Mouse (Mus musculus): ENCODE measurements around the gene Nav2. TPM values are rescaled to one million over a fixed set of nuclear protein-coding genes. Genes with fewer than 3 reads are reported as not detected.

The Nav2 gene
- total RNA-seq, 2 experiments from 2014 or later, result 1.4 TPM

- ATAC-seq (replicated peaks; ENCODE audit: low FRiP score, low TSS enrichment, poor library complexity, severe bottlenecking), result no peak
These were observed 617.6 kb downstream of the Nav2 start for GRCm38 (mm10) chr7:49526101-49526499.

- ATAC-seq (replicated peaks; ENCODE audit: low FRiP score, low TSS enrichment, poor library complexity, severe bottlenecking), result no peak
These were observed 619.0 kb downstream of the Nav2 start for GRCm38 (mm10) chr7:49527495-49527894.

- no peak for ATAC-seq (replicated peaks; ENCODE audit: low FRiP score, low TSS enrichment, poor library complexity, severe bottlenecking)
These were observed 619.4 kb downstream of the Nav2 start for GRCm38 (mm10) chr7:49527925-49528324.

GRCm38 (mm10) chr7:49529498-49529897 lies 621.0 kb downstream of the Nav2 start:
- ATAC-seq (replicated peaks; ENCODE audit: low FRiP score, low TSS enrichment, poor library complexity, severe bottlenecking), result no peak

- no peak for ATAC-seq (replicated peaks; ENCODE audit: low FRiP score, low TSS enrichment, poor library complexity, severe bottlenecking)
These were observed 625.1 kb downstream of the Nav2 start for GRCm38 (mm10) chr7:49533571-49533970.

GRCm38 (mm10) chr7:49534208-49534607 lies 625.7 kb downstream of the Nav2 start:
- no peak for ATAC-seq (replicated peaks; ENCODE audit: low FRiP score, low TSS enrichment, poor library complexity, severe bottlenecking)

GRCm38 (mm10) chr7:49538360-49538759 lies 629.8 kb downstream of the Nav2 start:
- ATAC-seq (replicated peaks; ENCODE audit: low FRiP score, low TSS enrichment, poor library complexity, severe bottlenecking), result no peak

GRCm38 (mm10) chr7:49540181-49540580 lies 631.7 kb downstream of the Nav2 start:
- ATAC-seq (replicated peaks; ENCODE audit: low FRiP score, low TSS enrichment, poor library complexity, severe bottlenecking), result no peak

- no peak for ATAC-seq (replicated peaks; ENCODE audit: low FRiP score, low TSS enrichment, poor library complexity, severe bottlenecking)
These were observed 633.6 kb downstream of the Nav2 start for GRCm38 (mm10) chr7:49542135-49542534.

- ATAC-seq (replicated peaks; ENCODE audit: low FRiP score, low TSS enrichment, poor library complexity, severe bottlenecking), result no peak
These were observed 636.5 kb downstream of the Nav2 start for GRCm38 (mm10) chr7:49544775-49545705.

GRCm38 (mm10) chr7:49545706-49546097 lies 637.2 kb downstream of the Nav2 start:
- no peak for ATAC-seq (replicated peaks; ENCODE audit: low FRiP score, low TSS enrichment, poor library complexity, severe bottlenecking)

- no peak for ATAC-seq (replicated peaks; ENCODE audit: low FRiP score, low TSS enrichment, poor library complexity, severe bottlenecking)
These were observed 639.9 kb downstream of the Nav2 start for GRCm38 (mm10) chr7:49548397-49548796.

- no peak for ATAC-seq (replicated peaks; ENCODE audit: low FRiP score, low TSS enrichment, poor library complexity, severe bottlenecking)
These were observed 644.9 kb downstream of the Nav2 start for GRCm38 (mm10) chr7:49553236-49553981.

- no peak for ATAC-seq (replicated peaks; ENCODE audit: low FRiP score, low TSS enrichment, poor library complexity, severe bottlenecking)
These were observed 649.7 kb downstream of the Nav2 start for GRCm38 (mm10) chr7:49558240-49558640.

- ATAC-seq (replicated peaks; ENCODE audit: low FRiP score, low TSS enrichment, poor library complexity, severe bottlenecking), result no peak
These were observed 650.4 kb downstream of the Nav2 start for GRCm38 (mm10) chr7:49558895-49559294.

GRCm38 (mm10) chr7:49560012-49560411 lies 651.5 kb downstream of the Nav2 start:
- no peak for ATAC-seq (replicated peaks; ENCODE audit: low FRiP score, low TSS enrichment, poor library complexity, severe bottlenecking)

GRCm38 (mm10) chr7:49562404-49562803 lies 653.9 kb downstream of the Nav2 start:
- ATAC-seq (replicated peaks; ENCODE audit: low FRiP score, low TSS enrichment, poor library complexity, severe bottlenecking), result no peak

GRCm38 (mm10) chr7:49562851-49563250 lies 654.3 kb downstream of the Nav2 start:
- ATAC-seq (replicated peaks; ENCODE audit: low FRiP score, low TSS enrichment, poor library complexity, severe bottlenecking), result no peak

GRCm38 (mm10) chr7:49565084-49565483 lies 656.6 kb downstream of the Nav2 start:
- no peak for ATAC-seq (replicated peaks; ENCODE audit: low FRiP score, low TSS enrichment, poor library complexity, severe bottlenecking)

- ATAC-seq (replicated peaks; ENCODE audit: low FRiP score, low TSS enrichment, poor library complexity, severe bottlenecking), result no peak
These were observed 657.3 kb downstream of the Nav2 start for GRCm38 (mm10) chr7:49565798-49566197.

Data from megakaryocyte-erythroid progenitor cell, adult 5-6 weeks (primary cell).